Mouse (Mus musculus): Measurements from ENCODE around the gene Pm20d1. TPM values are rescaled to one million over a fixed set of nuclear protein-coding genes. Genes with fewer than 3 reads are reported as not detected.

Pm20d1 gene
- polyA plus RNA-seq, 1 experiment from 2014 or later = 2.6 TPM

GRCm38 (mm10) chr1:131759667-131760427 lies 37.3 kb upstream of the Pm20d1 start:
- H3K27ac ChIP-seq = no peak overlapping the region
- peaks cover 4% of the 10 kb centered on the region; the same call in 1 of the 2 replicates for H3K4me1 ChIP-seq
- WGBS = 53% methylated on average over 9 of the region's 9 CpGs
- H3K36me3 ChIP-seq = no peaks in the 10 kb centered on the region
- H3K4me2 ChIP-seq = no peak overlapping the region
- H3K9me3 ChIP-seq = no peaks in the 10 kb centered on the region
- no peak overlapping the region for H3K9ac ChIP-seq
- no peaks in the 10 kb centered on the region for H3K27me3 ChIP-seq (replicated peaks)
- ATAC-seq (ENCODE audit: insufficient read depth, low FRiP score, low read depth) = no peak
- no peak overlapping the region for H3K4me3 ChIP-seq (replicated peaks)

DNA sequence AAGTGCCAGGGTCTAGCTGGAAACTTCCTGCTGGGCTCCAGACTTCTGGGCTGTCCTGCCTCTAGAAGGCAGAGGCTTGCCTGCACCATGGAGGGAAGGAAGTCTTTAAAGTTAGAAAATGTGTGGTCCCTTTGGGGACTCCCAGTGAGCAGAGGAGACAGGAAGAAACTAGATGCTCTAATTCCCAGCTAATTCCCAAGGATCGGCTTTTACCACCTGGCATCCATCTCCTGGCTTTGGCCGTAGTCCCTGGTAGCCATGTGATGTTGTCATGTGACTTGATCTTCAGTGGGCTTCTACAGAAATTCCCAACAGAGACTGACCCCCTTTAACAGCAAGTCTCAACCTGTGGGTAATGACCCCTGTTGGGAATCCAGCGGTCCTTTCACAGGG lies 36.8 kb upstream of the Pm20d1 start:
- no peaks in the 10 kb centered on the region for H3K27me3 ChIP-seq (replicated peaks)
- H3K9ac ChIP-seq = no peak overlapping the region
- no peaks in the 10 kb centered on the region for H3K36me3 ChIP-seq
- no peak overlapping the region for H3K4me2 ChIP-seq
- no peak for ATAC-seq (ENCODE audit: insufficient read depth, low FRiP score, low read depth)
- H3K4me1 ChIP-seq = peaks cover 6% of the 10 kb centered on the region
- H3K9me3 ChIP-seq = no peaks in the 10 kb centered on the region
- H3K4me3 ChIP-seq (replicated peaks) = no peak overlapping the region
- 76% methylated on average over 3 of the region's 3 CpGs for WGBS
- H3K27ac ChIP-seq = no peak overlapping the region

GRCm38 (mm10) chr1:131761079-131761831 lies 35.9 kb upstream of the Pm20d1 start:
- no peak for ATAC-seq (ENCODE audit: insufficient read depth, low FRiP score, low read depth)
- H3K9ac ChIP-seq = no peak overlapping the region
- H3K4me3 ChIP-seq (replicated peaks) = no peak overlapping the region
- H3K4me2 ChIP-seq = no peak overlapping the region
- peaks cover 7% of the 10 kb centered on the region for H3K4me1 ChIP-seq
- H3K9me3 ChIP-seq = no peaks in the 10 kb centered on the region
- no peaks in the 10 kb centered on the region for H3K36me3 ChIP-seq
- no peaks in the 10 kb centered on the region for H3K27me3 ChIP-seq (replicated peaks)
- WGBS = 76% methylated on average over 13 of the region's 13 CpGs
- H3K27ac ChIP-seq = no peak overlapping the region

- no peak overlapping the region for H3K4me2 ChIP-seq
- H3K27ac ChIP-seq = no peak overlapping the region
- peaks cover 7% of the 10 kb centered on the region for H3K4me1 ChIP-seq
- ATAC-seq (ENCODE audit: insufficient read depth, low FRiP score, low read depth) = no peak
- no peaks in the 10 kb centered on the region for H3K27me3 ChIP-seq (replicated peaks)
- H3K9ac ChIP-seq = no peak overlapping the region
- WGBS = 56% methylated on average over 9 of the region's 9 CpGs
- no peak overlapping the region for H3K4me3 ChIP-seq (replicated peaks)
- no peaks in the 10 kb centered on the region for H3K36me3 ChIP-seq
- H3K9me3 ChIP-seq = no peaks in the 10 kb centered on the region
These were observed 33.5 kb upstream of the Pm20d1 start for GRCm38 (mm10) chr1:131763683-131764082.

GRCm38 (mm10) chr1:131764581-131765338 lies 32.4 kb upstream of the Pm20d1 start:
- no peak overlapping the region for H3K9ac ChIP-seq
- no peak overlapping the region for H3K4me3 ChIP-seq (replicated peaks)
- no peak overlapping the region for H3K4me2 ChIP-seq
- H3K9me3 ChIP-seq = no peaks in the 10 kb centered on the region
- H3K36me3 ChIP-seq = no peaks in the 10 kb centered on the region
- WGBS = 57% methylated on average over 8 of the region's 8 CpGs
- H3K27me3 ChIP-seq (replicated peaks) = no peaks in the 10 kb centered on the region
- H3K27ac ChIP-seq = no peak overlapping the region
- H3K4me1 ChIP-seq = peaks cover 7% of the 10 kb centered on the region
- no peak for ATAC-seq (ENCODE audit: insufficient read depth, low FRiP score, low read depth)

- H3K9ac ChIP-seq = no peak overlapping the region
- no peak overlapping the region for H3K4me3 ChIP-seq (replicated peaks)
- no peak for ATAC-seq (ENCODE audit: insufficient read depth, low FRiP score, low read depth)
- H3K4me2 ChIP-seq = no peak overlapping the region
- no peak overlapping the region for H3K27ac ChIP-seq
- H3K36me3 ChIP-seq = no peaks in the 10 kb centered on the region
- 11% methylated on average over 11 of the region's 11 CpGs for WGBS
- peaks cover 4% of the 10 kb centered on the region for H3K4me1 ChIP-seq
- no peaks in the 10 kb centered on the region for H3K9me3 ChIP-seq
- H3K27me3 ChIP-seq (replicated peaks) = no peaks in the 10 kb centered on the region
These were observed 31.7 kb upstream of the Pm20d1 start for GRCm38 (mm10) chr1:131765357-131766001.

DNA sequence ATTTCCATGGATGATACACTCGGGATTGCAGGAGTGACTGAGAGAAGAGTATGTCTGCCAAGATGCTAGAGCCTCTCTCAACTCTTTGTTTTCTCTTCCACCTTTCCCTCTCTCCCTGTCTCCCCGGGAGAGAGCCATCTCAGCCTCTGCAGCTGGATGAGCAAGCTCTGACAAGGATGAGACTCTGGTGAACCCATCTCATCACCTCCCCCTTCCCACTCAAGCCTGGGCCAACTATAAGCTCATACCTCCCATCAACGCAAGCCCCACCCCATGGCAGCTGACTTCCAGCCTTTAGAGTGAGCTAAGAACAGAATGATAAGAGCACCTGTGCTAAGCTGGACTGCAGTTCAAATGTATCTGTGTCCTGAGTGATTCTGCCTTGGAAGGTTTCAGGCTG lies 27.9 kb upstream of the Pm20d1 start:
- H3K27ac ChIP-seq = no peak overlapping the region
- WGBS = 64% methylated on average over 3 of the region's 3 CpGs
- H3K4me2 ChIP-seq = no peak overlapping the region
- H3K36me3 ChIP-seq = no peaks in the 10 kb centered on the region
- ATAC-seq (ENCODE audit: insufficient read depth, low FRiP score, low read depth) = no peak
- no peaks in the 10 kb centered on the region for H3K27me3 ChIP-seq (replicated peaks)
- H3K4me3 ChIP-seq (replicated peaks) = no peak overlapping the region
- H3K4me1 ChIP-seq = peaks cover 4% of the 10 kb centered on the region; the same call in 1 of the 2 replicates
- H3K9ac ChIP-seq = no peak overlapping the region
- no peaks in the 10 kb centered on the region for H3K9me3 ChIP-seq

DNA sequence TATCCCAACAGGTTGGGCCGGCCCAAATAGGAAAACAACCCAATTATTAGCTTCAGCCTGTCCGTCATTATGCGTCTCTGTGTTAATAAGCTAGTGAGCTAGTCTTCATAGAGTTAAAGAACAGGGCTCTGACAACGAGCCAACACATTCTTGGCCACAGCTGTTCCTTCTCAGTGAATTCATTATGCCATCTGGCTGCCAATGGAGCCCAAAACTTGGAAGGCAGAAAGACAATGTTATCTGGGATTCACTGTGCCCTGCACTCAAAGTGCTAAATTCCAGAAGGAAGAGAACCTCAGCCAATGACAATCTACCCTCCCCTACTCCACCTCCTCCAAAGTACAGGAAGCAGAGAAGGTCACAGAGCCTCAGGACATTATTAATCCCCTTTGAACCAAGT lies 26.5 kb upstream of the Pm20d1 start:
- Histone ChIP-seq H3K27me3 (replicated peaks) (no peaks in the 10 kb centered on the region), H3K27ac (no peak overlapping the region), H3K36me3 (no peaks in the 10 kb centered on the region), H3K4me1 (no peaks in the 10 kb centered on the region), H3K9ac (no peak overlapping the region), H3K4me2 (no peak overlapping the region), H3K4me3 (replicated peaks) (no peak overlapping the region), H3K9me3 (no peaks in the 10 kb centered on the region)
- WGBS = 62% methylated on average over 4 of the region's 4 CpGs
- no peak for ATAC-seq (ENCODE audit: insufficient read depth, low FRiP score, low read depth)

- no peaks in the 10 kb centered on the region for H3K27me3 ChIP-seq (replicated peaks)
- no peak overlapping the region for H3K4me2 ChIP-seq
- no peaks in the 10 kb centered on the region for H3K9me3 ChIP-seq
- no peak overlapping the region for H3K9ac ChIP-seq
- H3K4me3 ChIP-seq (replicated peaks) = no peak overlapping the region
- H3K27ac ChIP-seq = no peak overlapping the region
- no peaks in the 10 kb centered on the region for H3K4me1 ChIP-seq
- ATAC-seq (ENCODE audit: insufficient read depth, low FRiP score, low read depth) = no peak
- no peaks in the 10 kb centered on the region for H3K36me3 ChIP-seq
These were observed 25.7 kb upstream of the Pm20d1 start for GRCm38 (mm10) chr1:131771440-131771839.

DNA sequence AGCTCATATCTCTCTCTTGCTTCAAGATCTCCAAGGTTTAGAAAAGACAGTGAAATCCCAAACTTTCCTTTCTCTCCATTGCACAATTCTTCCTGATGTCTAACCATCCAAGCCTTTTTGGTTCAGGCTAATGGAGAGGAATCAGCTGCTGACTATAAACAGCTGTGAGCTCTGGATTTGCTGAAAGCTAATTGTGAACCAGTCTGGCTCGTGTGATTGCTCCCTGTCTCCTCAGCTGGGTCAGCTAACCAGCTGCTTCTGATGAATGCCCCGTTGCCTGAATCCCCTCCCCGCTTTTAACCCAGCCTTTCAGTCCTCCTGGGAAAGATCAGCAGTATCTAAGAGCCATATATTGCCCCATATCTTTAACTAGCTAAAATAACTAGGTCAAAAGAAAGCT lies 2.6 kb upstream of the Pm20d1 start:
- ATAC-seq (ENCODE audit: insufficient read depth, low FRiP score, low read depth) = no peak
- Histone ChIP-seq H3K36me3 (no peaks in the 10 kb centered on the region), H3K4me1 (no peaks in the 10 kb centered on the region), H3K9me3 (no peaks in the 10 kb centered on the region), H3K27me3 (replicated peaks) (no peaks in the 10 kb centered on the region), H3K9ac (no peak overlapping the region), H3K27ac (no peak overlapping the region), H3K4me2 (no peak overlapping the region), H3K4me3 (replicated peaks) (no peak overlapping the region)
- 34% methylated on average over 3 of the region's 3 CpGs for WGBS

GRCm38 (mm10) chr1:131795171-131795570 lies 2.0 kb upstream of the Pm20d1 start:
- WGBS = 57% methylated on average over 3 of the region's 3 CpGs
- ATAC-seq (ENCODE audit: insufficient read depth, low FRiP score, low read depth) = no peak

More at GRCm38 (mm10) chr1:131795171-131795570, 2.0 kb upstream of the Pm20d1 start:
- H3K4me2 ChIP-seq = no peak overlapping the region
- no peaks in the 10 kb centered on the region for H3K36me3 ChIP-seq
- no peak overlapping the region for H3K9ac ChIP-seq
- no peak overlapping the region for H3K4me3 ChIP-seq (replicated peaks)
- H3K9me3 ChIP-seq = no peaks in the 10 kb centered on the region
- H3K4me1 ChIP-seq = no peaks in the 10 kb centered on the region
- H3K27me3 ChIP-seq (replicated peaks) = no peaks in the 10 kb centered on the region
- no peak overlapping the region for H3K27ac ChIP-seq

Measured in stomach, embryonic 15.5 days (tissue).